Mouse (Mus musculus): ENCODE measurements around the gene Sqstm1.

Sqstm1 gene

DNA sequence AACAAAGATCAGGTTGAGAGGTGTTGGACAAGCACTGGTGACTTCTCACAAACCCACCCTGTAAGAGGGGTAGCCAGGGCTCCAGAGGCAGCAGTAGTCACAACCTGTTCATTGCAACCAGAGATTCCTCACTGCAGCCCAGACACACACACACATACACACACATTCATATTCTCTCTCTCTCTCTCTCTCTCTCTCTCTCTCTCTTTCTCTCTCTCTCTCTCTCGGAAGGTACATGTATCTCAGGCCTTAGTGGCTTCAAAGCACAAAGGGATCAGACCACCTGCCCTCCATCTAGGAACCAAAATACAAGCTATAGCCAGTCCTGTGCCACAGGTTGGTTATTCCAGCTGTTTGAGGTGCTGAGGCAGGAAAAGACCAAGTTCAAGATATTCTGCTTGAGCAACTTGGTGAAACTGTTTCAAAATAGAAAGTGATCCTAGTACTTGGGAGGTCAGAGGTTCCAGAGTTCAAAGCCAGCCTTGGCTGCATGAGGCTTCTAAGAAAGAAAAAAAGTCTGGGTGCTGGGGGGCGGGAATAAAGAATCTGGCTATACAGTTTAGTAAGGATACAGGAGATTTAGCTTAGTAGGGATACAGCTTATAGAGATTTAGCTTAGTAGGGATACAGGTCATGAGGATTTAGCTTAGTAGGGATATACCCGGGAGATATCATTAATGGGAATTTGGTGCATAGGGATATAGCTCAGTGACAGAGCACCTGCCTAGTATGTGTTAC lies 864 bp upstream of the Sqstm1 start:
- no peak for DNase-seq (ENCODE audit: low spot score in 2 of 2)

DNA sequence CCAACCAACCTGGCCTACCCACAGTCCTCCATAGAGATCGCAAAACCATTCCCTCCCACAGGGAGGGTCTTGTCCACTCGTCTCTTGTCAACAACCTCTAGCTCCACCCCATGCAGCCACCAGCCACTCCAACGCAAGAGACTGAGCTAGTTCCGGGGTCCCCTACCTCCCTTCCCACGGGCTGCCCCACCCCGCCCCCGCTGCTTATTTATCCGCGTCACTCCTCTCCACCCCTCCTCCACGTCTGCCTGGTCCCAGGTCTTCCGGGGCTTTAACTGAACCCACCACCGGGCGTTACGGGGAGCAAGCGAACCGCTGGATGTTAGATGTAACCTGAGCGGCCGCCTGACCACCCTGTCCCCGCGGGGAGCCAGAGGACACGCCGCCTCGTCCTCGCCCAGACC lies 524 bp downstream of the Sqstm1 start:
- peak; percentile 77 to 79 for DNase-seq (ENCODE audit: low spot score in 2 of 2)

DNA sequence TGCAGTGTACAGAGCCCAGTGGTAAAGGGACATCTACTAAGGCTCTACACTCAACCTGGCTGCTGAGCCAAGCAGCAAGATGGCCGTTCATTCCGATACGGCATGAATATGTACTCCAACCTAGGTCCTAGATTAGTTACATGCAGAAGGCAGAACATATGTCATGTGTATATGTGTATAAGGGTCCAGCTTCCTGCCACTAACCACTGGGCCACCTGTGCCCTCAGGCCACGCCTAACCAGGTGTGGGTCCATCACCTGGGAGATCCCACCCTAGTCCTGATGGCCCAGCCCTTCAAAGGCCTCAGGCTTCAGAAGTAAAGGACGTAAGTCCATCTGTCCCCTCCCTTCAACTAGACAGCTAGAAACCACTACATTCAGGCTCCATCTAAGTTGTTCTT lies 2.6 kb downstream of the Sqstm1 start:
- DNase-seq (ENCODE audit: low spot score in 2 of 2): no peak

DNA sequence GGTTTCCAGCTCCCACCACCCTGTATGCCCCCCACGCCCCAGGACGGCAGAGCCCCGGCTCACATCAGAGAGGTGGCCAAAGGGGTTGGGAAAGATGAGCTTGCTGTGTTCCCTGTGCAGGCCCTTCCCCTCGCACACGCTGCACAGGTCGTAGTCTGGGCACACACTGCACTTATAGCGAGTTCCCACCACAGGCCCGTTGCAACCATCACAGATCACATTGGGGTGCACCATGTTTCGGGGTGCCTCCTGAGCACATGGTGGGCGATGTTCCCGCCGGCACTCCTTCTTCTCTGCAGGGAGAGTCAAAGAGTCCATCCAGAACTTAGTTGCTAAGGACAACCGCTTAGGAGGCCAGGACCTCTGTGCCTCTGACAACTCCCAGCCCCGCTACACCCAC lies 3.3 kb downstream of the Sqstm1 start:
- no peak for DNase-seq (ENCODE audit: low spot score in 2 of 2)

DNA sequence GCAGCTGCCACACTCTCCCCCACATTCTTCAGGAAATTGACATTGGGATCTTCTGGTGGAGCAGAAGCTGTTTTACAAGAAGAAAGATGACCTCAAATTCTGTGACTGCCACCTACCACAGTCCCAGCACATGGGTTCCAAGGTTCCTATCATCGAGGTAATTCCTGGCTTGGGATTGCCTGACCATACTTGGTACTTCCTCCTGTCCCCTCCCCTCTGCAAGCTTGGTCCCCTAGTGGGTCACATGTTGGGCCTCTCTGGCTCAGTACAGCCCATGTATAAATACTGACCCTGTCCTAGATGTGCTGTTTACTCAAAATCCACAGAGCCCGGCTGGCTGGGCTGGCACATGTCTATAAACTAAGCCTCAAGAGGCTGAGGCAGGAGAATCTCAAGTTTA lies 4.6 kb downstream of the Sqstm1 start:
- no peak for DNase-seq (ENCODE audit: low spot score in 2 of 2)

DNA sequence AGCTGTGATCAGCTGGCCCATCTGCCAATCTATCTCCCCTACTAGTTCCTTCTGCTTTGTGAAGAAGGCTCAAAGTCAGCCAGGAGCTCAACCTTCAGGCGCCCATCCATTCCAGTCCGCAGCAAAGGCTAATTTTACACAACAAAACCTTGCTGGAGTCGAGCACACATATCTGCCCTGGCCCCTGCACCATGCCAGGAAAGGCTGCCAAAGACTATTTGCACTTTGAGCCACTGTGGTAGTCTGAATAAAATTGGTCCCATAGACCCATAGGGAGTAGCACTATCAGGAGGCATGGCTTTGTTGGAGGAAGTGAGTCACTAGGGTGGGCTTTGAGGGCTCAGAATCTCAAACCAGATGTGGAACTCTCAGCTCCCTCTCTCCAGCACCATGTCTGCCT lies 5.2 kb downstream of the Sqstm1 start:
- no peak for DNase-seq (ENCODE audit: low spot score in 2 of 2)

DNA sequence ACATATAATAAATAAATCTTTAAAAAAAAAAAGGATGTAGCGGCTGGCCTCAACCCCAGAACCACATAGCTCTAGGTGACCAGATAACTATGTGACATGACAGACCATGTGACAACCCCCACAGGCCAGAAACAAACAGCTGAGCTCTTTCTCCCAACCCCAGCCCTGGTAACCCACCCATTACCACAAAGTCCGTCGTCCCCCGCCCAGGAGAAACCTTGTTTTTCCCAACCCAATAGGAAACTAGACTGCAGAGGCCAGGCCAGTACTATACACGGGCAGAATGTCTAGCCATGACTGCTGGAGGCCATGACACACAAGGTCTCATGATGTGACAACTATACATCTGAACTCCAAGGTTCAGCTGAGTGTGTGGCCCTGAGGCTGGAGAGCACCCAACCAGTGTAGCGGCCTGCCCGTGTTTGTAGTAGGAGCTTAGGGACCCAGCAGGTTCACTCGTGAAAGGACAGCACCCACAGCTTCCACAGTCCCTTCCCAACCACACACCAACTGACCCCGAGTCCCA lies 7.3 kb downstream of the Sqstm1 start:
- no peak for DNase-seq (ENCODE audit: low spot score in 2 of 2)

DNA sequence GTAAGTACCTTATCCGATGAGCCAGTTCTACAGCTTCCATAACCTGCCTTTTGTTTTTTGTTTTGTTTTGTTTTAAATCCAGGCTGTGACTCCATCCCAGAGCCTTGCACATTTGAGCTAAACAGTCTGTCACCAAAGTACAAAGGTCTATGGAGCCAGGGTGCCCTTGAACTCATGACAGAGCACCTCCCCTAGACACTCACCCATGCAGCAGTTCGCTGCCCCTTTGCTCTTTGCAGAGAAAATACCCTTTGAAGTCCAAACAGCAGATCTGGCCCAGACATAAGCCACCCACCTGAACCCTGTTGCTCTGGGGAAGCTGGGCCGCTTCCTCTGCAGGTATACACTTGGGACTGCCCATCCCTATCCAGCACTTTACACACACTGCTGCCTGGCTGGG lies 9.0 kb downstream of the Sqstm1 start:
- no peak for DNase-seq (ENCODE audit: low spot score in 2 of 2)

DNA sequence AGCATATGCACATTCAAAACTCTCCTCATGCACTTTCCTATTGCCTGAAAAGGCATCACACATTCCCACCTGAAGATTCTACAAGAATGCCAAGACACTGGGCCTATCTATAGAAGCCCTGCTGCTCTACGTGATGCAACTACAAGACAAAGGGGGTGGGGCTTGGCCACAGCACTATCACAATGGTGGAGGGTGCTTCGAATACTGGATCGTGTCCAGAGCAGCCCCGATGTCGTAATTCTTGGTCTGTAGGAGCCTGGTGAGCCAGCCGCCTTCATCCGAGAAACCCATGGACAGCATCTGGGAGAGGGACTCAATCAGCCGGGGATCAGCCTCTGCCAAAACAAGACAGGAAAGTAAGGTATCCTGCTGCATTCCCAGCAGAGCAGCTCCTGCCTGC lies 10.0 kb downstream of the Sqstm1 start:
- no peak for DNase-seq (ENCODE audit: low spot score in 2 of 2)

DNA sequence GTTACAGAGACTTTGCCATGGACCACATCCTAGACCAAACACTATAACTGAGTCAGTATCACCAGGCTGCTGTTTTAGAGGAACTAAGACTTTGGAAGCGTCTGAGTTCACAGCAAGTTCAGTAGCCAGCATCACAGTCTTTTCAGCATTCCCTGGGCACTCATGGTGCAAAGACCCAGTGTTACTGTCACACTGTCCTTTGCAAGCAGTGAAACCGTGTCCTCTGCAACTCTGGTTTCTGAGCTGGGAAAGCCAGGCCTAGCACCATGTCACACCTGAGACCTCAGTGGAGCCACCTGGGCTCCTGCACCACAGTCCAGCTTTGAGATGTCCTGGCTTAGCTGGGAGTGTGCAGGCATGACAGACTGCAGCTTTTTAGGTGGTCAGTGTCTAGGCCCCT lies 11.7 kb downstream of the Sqstm1 start:
- no peak for DNase-seq (ENCODE audit: low spot score in 2 of 2)

DNA sequence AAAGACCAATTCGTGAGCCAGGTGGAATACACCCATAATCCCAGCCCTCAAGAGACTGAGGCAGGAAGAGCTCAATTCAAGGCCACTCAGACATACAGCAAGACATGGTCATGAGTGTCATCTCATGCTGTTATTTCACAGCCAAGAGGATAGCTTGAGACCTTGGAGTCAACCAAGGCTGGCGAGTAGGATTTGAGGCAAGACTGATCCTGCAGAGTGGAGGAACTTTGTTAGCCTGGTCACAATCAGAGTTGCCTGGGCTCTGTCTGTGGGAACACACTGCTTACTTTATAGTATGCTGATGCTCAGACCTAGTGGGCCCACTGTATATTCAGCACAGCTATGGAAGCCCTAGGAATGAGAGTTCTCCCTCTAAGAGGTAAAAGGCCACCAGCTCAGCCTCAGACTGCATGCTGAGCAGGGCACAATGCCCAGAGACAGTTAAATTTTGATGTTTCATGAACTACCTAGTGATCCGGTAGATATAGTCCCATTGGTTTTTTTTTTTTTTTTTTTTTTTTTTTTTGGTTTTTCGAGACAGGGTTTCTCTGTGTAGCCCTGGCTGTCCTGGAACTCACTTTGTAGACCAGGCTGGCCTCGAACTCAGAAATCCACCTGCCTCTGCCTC lies 12.3 kb downstream of the Sqstm1 start:
- DNase-seq (ENCODE audit: low spot score in 2 of 2): no peak

DNA sequence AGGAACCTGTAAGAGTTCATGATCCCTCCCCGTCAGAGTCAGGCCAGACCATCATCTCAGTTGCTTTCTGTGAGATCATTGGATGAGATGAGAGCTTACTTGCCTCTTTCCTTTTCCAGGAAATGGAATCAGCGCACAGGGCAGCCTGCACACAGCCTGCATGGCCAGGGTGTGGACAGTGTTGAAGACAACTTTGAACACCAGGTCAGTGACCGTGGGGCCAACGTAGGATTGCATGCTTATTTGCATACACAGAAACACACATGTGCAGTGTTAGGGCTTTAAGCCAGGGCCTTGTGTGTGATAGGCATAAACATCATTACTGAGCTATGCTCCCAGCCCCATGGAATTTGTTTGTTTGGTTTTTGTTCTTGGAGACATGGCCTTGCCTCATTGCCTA lies 13.1 kb downstream of the Sqstm1 start:
- no peak for DNase-seq (ENCODE audit: low spot score in 2 of 2)

DNA sequence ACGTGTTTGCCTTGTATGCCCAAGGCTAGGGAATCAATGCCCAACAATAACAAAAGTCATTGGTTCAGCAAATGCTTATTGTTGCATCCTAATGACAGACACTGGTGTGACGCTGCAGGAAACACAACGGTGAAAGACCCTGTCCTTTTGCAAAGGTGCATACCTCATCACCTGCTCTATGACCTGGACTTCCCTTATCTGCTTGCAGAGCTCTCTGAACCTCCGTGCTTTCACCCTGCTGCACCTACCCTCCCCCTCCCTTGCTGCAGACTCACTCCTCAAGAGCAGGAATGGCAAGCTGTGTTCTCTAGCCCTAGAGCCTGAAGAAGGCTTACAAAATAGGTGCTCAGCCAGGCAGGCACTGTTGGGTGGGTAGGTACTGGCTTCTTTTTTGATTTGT lies 15.8 kb downstream of the Sqstm1 start:
- no peak for DNase-seq (ENCODE audit: low spot score in 2 of 2)

DNA sequence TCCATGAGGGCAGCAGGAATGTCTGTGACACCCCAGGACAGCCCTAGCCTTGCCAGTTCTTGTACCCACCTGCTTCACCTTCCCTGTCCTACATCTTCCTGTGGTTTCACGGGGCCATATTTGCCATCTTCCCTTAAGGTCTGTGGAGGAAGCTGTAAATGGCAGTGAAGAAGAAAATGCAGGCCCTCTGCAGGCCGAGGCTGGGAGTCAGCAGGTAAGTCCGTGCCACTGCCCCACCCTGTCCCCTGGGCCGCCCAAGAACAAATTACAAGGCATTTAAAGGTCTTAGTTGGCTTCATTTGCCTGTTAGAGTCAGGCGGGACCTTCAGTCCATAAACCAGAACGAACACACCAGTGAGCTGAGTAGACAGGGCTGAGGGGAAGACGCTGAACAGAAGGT lies 16.6 kb downstream of the Sqstm1 start:
- DNase-seq (ENCODE audit: low spot score in 2 of 2): no peak

DNA sequence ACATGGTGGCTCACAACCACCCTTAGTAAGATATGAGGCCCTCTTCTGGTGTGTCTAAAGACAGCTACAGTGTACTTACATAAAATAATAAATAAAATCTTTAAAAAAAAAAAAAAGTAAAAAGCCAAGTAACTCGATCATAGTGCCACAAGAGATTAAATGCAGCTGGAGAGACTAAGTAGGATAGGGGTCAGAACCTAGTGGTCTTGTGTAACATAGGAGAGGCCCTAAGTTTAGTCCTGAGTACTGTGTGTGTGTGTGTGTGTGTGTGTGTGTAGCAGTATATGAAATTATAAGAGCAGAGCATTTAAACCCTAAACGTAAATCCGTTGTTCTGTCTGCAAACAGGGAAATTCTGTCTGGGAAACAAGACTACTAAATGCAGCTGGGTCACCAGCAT lies 18.3 kb downstream of the Sqstm1 start:
- DNase-seq (ENCODE audit: low spot score in 2 of 2): no peak

DNA sequence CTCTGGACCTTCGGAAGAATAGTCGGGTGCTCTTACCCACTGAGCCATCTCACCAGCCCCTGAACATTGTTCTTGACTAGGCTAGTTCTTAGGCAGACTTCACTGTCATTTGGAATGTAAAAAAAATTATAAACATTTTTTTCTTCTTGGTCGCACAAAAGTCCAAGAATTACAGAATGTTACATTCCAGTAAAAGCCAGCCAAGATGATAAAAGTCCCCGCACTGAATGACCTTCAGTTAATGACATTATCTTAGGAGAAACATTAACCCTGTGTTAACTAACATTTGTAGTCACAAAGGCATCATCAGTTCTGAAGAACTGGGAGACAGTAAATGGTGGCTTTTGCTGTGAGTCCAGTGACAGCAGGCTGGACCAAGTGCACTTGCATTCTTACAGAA lies 20.3 kb downstream of the Sqstm1 start:
- DNase-seq (ENCODE audit: low spot score in 2 of 2): no peak

DNA sequence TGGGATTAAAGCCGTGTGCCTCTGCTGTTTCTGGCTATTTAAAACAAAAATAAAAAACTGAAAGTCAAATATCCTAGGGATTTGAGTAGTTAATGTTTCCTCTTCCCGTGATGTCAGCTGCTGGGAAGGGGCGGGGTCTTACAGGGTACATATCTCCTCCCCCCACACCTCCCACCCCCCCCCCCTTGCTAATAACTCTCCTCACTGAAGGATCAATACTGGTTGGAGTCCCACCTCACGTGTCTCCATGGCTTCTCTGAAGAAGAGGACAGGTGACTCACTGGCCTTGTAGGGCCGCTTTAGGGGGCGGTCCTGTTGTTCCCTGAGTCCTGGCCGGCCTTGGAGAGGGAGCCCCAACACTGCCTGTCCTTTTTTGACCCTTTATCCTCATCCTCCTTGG lies 21.9 kb downstream of the Sqstm1 start:
- DNase-seq (ENCODE audit: low spot score in 2 of 2): no peak

DNA sequence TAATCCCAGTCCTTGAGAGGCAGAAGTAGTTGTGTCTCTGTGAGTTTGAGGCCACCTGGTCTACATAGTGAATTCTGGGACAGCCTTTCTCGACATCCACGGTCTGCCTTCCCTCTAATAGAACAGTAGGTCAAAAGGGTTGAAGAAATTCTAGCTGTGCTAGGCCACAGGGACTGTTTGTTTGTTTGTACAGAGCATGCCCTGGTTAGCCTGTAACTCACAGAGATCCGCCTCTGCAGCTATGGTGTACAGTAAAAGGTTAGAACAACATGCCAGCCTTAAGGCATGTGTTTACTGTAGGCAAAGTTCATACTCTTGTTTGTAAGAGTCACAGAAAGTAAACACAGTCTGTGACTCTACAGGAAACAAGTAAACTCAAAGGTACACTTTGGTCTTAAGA lies 25.8 kb downstream of the Sqstm1 start:
- no peak for DNase-seq (ENCODE audit: low spot score in 2 of 2)

DNA sequence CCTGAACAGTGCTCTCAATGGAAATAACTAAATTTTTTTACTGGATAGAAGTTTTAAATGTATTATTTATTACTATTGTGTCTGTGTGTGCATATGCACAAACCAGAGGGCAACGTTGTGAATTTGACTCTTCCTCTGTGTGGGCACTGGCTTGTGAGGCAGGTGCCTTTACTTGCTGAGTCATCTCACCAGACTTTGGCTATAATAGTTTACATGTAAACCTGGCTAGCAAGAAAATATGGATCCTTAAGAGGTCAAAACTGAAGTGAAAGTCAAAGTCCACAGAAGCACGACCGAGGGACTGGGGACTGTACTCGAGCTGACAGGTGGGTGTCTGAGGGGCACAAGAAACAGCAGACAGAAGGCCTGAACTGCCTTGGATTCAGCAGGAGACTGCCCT lies 27.9 kb downstream of the Sqstm1 start:
- no peak for DNase-seq (ENCODE audit: low spot score in 2 of 2)

DNA sequence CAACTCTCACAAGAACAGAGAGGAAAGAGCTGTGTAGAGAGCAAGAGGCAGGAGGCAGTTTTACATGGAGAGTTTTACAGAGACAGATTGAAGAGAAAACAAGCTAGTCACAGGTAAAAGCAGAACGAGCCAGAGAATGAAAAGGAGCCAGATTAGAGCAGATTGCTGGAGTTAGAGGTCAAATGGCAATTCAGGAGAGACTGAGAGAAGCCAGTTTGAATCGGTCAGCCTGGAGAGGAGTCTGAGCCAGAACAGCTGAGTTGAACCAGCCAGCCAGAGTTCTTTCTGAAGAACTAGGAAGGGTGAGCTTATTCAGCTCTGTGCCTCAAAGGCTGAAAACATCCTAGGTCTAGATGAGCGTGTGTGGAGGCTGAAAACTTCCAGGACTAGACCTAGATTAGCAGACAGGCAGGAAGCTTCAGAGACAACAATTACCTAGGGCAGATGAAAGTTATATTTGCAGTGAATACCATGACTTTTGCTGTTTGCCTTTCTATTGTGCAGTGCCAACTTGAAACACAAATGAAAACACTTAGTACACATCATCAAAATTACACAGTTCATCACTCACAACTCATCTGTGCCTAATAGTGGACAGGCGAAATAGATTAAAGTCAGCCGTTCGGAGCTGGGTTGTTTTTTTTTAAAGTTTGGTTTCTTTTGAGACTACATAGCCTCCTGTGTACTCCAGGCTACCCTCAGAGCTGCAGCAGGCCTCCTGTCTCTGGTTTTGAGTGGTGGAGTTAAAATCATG lies 30.0 kb downstream of the Sqstm1 start:
- no peak for DNase-seq (ENCODE audit: low spot score in 2 of 2)

DNA sequence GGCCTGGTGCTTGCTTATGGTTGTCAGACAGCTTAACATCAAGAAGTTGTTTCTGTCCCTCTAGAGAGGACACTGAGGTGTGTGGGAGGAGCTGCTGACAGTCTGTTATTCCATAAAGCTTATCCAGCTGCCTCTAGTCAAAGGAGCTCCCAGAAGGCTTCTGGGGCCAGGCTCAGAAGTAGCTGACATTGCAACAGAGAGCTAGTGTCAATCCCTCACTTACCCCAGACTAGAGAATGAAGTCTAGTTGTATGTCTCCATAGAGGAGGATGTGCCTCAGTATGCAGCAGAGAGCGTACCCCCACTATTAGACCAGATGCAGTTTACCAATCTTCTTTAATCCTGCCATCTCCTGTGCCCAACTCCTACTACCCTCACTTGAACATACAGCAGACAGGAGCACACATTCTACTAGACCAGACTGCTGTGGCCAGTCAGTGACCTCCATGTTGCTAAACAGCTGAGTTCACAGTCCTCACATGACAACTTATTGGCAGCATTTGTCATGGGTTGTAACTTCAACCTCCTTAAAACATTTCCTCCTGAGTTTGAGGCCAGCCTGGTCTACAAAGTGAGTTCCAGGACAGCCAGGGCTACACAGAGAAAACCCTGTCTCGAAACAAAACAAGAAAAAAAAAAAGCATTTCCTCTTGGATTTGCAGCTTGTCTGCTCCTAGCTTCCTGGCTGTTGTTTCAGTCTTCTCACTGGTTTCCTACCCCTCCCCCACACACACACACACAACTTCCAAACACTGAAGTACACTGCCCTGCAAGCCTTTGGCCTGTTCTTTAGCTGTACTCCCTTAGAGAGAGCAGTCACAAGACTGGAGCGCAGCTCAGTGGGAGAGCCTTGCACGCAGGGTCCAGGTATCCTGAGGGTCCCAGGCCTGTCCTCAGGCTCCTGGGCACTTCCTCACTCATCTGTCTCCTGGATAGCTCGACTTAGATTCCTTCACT lies 31.8 kb downstream of the Sqstm1 start:
- no peak for DNase-seq (ENCODE audit: low spot score in 2 of 2)

DNA sequence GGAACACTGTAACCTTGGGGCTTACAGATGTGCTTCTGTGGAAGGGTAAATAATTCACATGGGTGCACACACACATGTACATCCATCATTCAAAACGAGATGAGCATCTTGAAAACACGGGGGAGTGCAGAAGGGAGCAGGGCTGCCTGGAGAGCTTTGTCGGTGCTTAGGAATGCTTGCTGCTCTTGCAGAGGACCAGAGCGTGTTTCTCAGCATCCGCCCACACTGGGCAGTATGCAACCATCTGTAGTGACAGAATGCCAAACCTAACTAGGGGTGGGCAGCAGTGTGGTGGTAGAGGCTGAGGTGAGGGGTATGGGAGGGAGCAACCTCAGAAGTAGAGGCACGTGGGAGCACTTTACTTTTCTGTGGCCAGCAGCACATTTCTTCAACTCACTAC lies 33.5 kb downstream of the Sqstm1 start:
- peak; percentile 40 to 43 for DNase-seq (ENCODE audit: low spot score in 2 of 2)
